Comparison of ENCODE assay signal across 17 mouse cellular contexts in genomic region chr1:151543796-151544477, GRCm38 (mm10).
"Had no signal": no experiment of that assay in that cellular context is flagged by ENCODE, and none has a peak within 500 bp of the region (broad histone marks: within the 10 kb centered on the region; RNA-seq: fewer than 3 reads in every experiment).

No protein-coding gene starts in this region.

- H3K9ac ChIP-seq: lung, embryonic 15.5 days; midbrain, embryonic 13.5 days; midbrain, embryonic 15.5 days; neural tube, embryonic 12.5 days; stomach, embryonic 15.5 days had no signal

- H3K27me3 ChIP-seq: lung, embryonic 15.5 days; midbrain, embryonic 13.5 days; midbrain, embryonic 15.5 days; neural tube, embryonic 12.5 days; stomach, embryonic 15.5 days had no signal

- H3K4me3 ChIP-seq: lung, embryonic 15.5 days; megakaryocyte, embryonic 14.5 days; midbrain, embryonic 13.5 days; midbrain, embryonic 15.5 days; neural tube, embryonic 12.5 days; stomach, embryonic 15.5 days had no signal

- H3K36me3 ChIP-seq: lung, embryonic 15.5 days; midbrain, embryonic 13.5 days; midbrain, embryonic 15.5 days; neural tube, embryonic 12.5 days; stomach, embryonic 15.5 days had no signal

- H3K9me3 ChIP-seq: lung, embryonic 15.5 days; midbrain, embryonic 13.5 days; midbrain, embryonic 15.5 days; neural tube, embryonic 12.5 days; stomach, embryonic 15.5 days had no signal

- DNase-seq: lung, adult 2 months; lung, postnatal 14 days; lung, postnatal 36 days; right cerebral cortex, postnatal 14 days; thymus, adult 2 months; thymus, postnatal 25 days; thymus, postnatal 4 days had no signal

- H3K4me2 ChIP-seq: lung, embryonic 15.5 days; midbrain, embryonic 11.5 days; midbrain, embryonic 13.5 days; midbrain, embryonic 15.5 days; neural tube, embryonic 12.5 days; stomach, embryonic 15.5 days had no signal

- H3K27ac ChIP-seq: lung, embryonic 15.5 days; macrophage; midbrain, embryonic 13.5 days; midbrain, embryonic 15.5 days; neural tube, embryonic 12.5 days; stomach, embryonic 15.5 days; stomach, postnatal 0 days had no signal

- ATAC-seq: lung, postnatal 0 days; midbrain, embryonic 13.5 days; midbrain, embryonic 15.5 days had no signal

- H3K4me1 ChIP-seq: lung, embryonic 15.5 days; megakaryocyte, embryonic 14.5 days; midbrain, embryonic 13.5 days; midbrain, embryonic 15.5 days; neural tube, embryonic 12.5 days; stomach, embryonic 15.5 days had no signal
